Mouse (Mus musculus) B cell, adult 62 days (primary cell): ENCODE measurements around the gene Bex6. TPM values are rescaled to one million over a fixed set of nuclear protein-coding genes. Genes with fewer than 3 reads are reported as not detected.

ENCODE experiments used
- total RNA-seq: library from RNA; stranded (reverse); gene quantifications from 4 replicates; pipeline ENCODE4 v1.2.4, GENCODE M21; 2023

Bex6 gene
- not detected in 4 replicates for total RNA-seq

DNA sequence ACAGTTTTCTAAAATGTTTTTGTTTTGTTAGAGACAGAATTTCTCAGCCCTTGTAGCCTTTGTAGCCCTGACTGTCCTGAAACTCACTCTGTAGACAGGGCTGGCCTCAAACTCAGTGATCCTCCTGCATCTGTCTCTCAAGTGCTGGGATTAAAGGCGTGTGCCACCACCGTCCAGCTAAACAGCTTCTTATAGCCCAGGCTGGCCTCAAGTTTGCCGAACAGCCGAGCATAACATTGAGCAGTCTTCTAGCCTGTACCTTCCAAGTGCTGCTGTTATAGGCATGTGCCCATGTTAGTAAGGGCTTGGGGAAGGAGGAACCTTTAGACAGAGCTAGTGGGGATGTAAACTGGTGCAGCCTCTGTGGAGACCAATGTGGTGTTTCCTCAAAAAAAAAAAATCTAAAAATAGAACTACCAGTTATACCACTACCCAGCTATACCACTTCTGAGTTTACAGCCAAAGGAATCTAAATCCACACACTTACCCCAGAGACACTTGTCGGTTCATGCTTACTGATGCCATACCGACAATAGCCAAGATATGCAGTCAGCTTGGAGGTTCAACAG, at the start of gene Bex6:
Bex6 (plus strand) TSS at position 491 of the 569 bp plus-strand sequence.

GRCm38 (mm10) chr16:32165281-32165821, 14.3 kb upstream of the Bex6 start, which contains the start of gene Nrros:
Nrros (minus strand) TSS chr16:32165594.

Other genes with a start within 250 kb of the Bex6 start
- not detected in 4 replicates for gene Pigz, start 246.0 kb upstream of the Bex6 start, total RNA-seq
- gene 0610012G03Rik, start 231.3 kb upstream of the Bex6 start, total RNA-seq, result 13.9 to 18.6 TPM (median 17.0 TPM) in 4 replicates
- gene Ncbp2, start 231.3 kb upstream of the Bex6 start, total RNA-seq, result 17.8 to 24.6 TPM (median 23.0 TPM) in 4 replicates
- gene Senp5, start 176.5 kb upstream of the Bex6 start, total RNA-seq, result 29.2 to 32.6 TPM (median 32.3 TPM) in 4 replicates
- gene Pak2, start 100.5 kb upstream of the Bex6 start, total RNA-seq, result 76.5 to 83.8 TPM (median 78.1 TPM) in 4 replicates
- 21.0 to 31.7 TPM (median 25.0 TPM) in 4 replicates for gene Pigx, start 80.1 kb upstream of the Bex6 start, total RNA-seq
- 3.0 to 5.2 TPM (median 4.4 TPM) in 4 replicates for gene Cep19, start 80.0 kb upstream of the Bex6 start, total RNA-seq
- 263 to 290 TPM (median 275 TPM) in 4 replicates for gene Nrros, start 14.2 kb upstream of the Bex6 start, total RNA-seq
- 8.4 to 10.4 TPM (median 9.4 TPM) in 4 replicates for gene Fbxo45, start 67.3 kb downstream of the Bex6 start, total RNA-seq
- gene Wdr53, start 67.4 kb downstream of the Bex6 start, total RNA-seq, result 10.2 to 12.1 TPM (median 11.1 TPM) in 4 replicates
- gene Smco1, start 91.6 kb downstream of the Bex6 start, total RNA-seq, result 0.83 to 1.7 TPM (median 0.96 TPM) in 4 replicates
- 14.1 to 18.5 TPM (median 16.5 TPM) in 4 replicates for gene Rnf168, start 97.6 kb downstream of the Bex6 start, total RNA-seq
- gene Ubxn7, start 152.4 kb downstream of the Bex6 start, total RNA-seq, result 52.4 to 83.7 TPM (median 65.5 TPM) in 4 replicates
- gene Tm4sf19, start 220.7 kb downstream of the Bex6 start, total RNA-seq, result not detected in 4 replicates
- 3.1 to 7.0 TPM (median 5.3 TPM) in 4 replicates for gene Tctex1d2, start 239.9 kb downstream of the Bex6 start, total RNA-seq